Mouse (Mus musculus): ENCODE measurements around the gene Fnbp1l.

DNA sequence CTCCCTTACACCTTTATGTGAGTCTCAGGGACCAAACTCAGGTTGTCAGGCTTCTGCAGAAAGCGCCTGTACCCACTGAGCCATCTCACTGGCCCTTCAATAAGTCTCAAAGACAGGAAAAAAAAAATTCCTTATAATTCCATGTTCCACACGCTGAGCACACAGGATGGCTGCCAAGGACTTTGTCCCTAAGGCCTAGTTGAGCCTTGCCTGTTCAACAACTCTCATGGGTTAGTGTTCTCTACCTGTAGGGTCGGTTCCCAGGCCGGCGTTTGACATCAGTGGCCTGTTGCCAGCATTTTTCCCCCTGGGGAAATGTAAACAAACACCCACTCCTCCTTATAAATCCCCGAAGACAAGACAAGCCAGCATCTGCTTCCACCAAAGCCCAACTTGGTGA is 8.3 kb upstream of the Fnbp1l start:
- TF ChIP-seq CTCF (IDR thresholded peaks at IDR 0.05; ENCODE audit: extremely low read depth, insufficient read depth, low read length) (no peak), POLR2A (IDR thresholded peaks at IDR 0.05; ENCODE audit: extremely low read depth, insufficient read depth, low read length) (no peak)

All from cortical plate, adult 2 months (tissue).